ENCODE assay signal across 8 mouse cellular contexts in the genomic region with DNA sequence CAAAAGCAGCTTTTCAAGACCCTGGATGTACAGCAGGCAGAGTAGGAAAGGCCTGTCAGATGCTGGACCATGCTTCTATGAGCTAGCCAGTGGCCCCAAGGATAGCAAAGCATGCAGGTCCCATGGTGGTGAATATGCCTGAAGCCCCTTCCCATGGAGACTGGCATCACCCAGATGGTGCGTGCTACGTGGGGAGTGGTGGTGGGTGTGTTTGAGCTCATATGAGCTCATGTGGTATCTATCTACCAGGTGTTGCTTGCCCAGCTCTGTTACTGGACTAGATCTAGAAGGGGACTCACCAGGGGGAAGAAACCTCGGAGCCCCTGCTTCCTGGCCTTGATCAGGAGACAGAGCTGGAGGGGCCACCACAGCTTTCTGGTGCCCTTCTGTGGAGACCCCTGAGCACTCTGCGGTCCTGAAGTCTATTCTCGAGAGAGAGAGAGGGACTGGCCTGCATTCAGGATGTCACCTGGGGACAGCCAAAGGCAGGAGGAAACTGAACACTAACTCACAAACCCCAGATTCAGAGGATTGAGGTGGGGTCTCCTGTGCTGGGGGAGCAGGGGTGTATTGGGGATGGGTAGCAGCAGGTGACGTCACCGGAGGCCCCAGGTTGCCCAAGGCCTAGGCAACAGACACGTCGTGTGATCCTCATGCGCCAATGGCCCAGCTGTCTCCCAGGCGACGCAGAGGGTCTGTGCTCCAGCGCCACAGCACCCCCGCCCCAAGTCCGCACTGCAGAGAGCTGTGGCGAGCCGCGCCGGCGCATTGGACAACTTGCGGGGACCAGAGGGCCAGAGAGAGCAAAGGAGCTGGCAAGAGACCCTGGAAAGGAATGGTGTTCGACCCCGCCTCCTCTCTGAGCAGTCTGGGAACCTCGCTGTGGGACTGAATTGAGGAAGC. TPM values are rescaled to one million over a fixed set of nuclear protein-coding genes. Genes with fewer than 3 reads are reported as not detected.
DNase-seq lines count a peak whose midpoint lies in the region; ATAC-seq and TF ChIP-seq lines count a peak whose summit lies in the region.

No protein-coding gene starts in this region.

- WGBS in heart, embryonic 13.5 days, result 31% methylated on average over 24 of the region's 24 CpGs
- 30% methylated on average over 24 of the region's 24 CpGs for WGBS in forebrain, embryonic 15.5 days
- WGBS in olfactory bulb, adult 2 months, result 24% methylated on average over 24 of the region's 24 CpGs

- peak overlapping the region; percentile 59 for H3K4me2 ChIP-seq in heart, embryonic 13.5 days
- peak overlapping the region; percentile 57 for H3K4me2 ChIP-seq in forebrain, embryonic 15.5 days (replicated peaks)

- no peak overlapping the region for H3K9ac ChIP-seq in heart, embryonic 13.5 days
- H3K9ac ChIP-seq in forebrain, embryonic 15.5 days (replicated peaks), result peak overlapping the region; percentile 49

- no peak for TF ChIP-seq POLR2A in olfactory bulb, adult 2 months (IDR thresholded peaks at IDR 0.05; ENCODE audit: insufficient read depth, low read depth, low read length)

- peaks cover 20% of the 10 kb centered on the region for H3K27me3 ChIP-seq in heart, embryonic 13.5 days (replicated peaks)
- H3K27me3 ChIP-seq in forebrain, embryonic 15.5 days, result no peaks in the 10 kb centered on the region

- no peaks in the 10 kb centered on the region for H3K9me3 ChIP-seq in heart, embryonic 13.5 days
- H3K9me3 ChIP-seq in forebrain, embryonic 15.5 days, result no peaks in the 10 kb centered on the region

- intact Hi-C loops in left cerebral cortex, postnatal 14 days (cut with DNase I), result loop anchor here (10.0 kb wide), 1 partner anchor 161 kb away; a partner anchor contains a TSS

- no peaks in the 10 kb centered on the region for H3K36me3 ChIP-seq in heart, embryonic 13.5 days
- no peaks in the 10 kb centered on the region for H3K36me3 ChIP-seq in forebrain, embryonic 15.5 days

- no peak overlapping the region for H3K27ac ChIP-seq in heart, embryonic 13.5 days (replicated peaks)
- H3K27ac ChIP-seq in forebrain, embryonic 15.5 days (replicated peaks), result no peak overlapping the region
- H3K27ac ChIP-seq in olfactory bulb, adult 2 months (ENCODE audit: insufficient read depth, low read depth, low read length), result no peak overlapping the region

- TF ChIP-seq CTCF in olfactory bulb, adult 2 months (IDR thresholded peaks at IDR 0.05; ENCODE audit: insufficient read depth, low read depth, low read length), result no peak

- H3K4me3 ChIP-seq in heart, embryonic 13.5 days, result peak overlapping the region; percentile 24
- peak overlapping the region; percentile 41 for H3K4me3 ChIP-seq in forebrain, embryonic 15.5 days
- H3K4me3 ChIP-seq in olfactory bulb, adult 2 months (ENCODE audit: insufficient read depth, low read depth, low read length), result peak overlapping the region; percentile 52

- H3K4me1 ChIP-seq in heart, embryonic 13.5 days, result no peaks in the 10 kb centered on the region
- no peaks in the 10 kb centered on the region; the same call in 1 of the 2 replicates for H3K4me1 ChIP-seq in forebrain, embryonic 15.5 days
- H3K4me1 ChIP-seq in olfactory bulb, adult 2 months (ENCODE audit: control insufficient read depth, insufficient read depth, low read length), result peaks cover 10% of the 10 kb centered on the region

- DNase-seq in heart, adult 8-10 months (ENCODE audit: low spot score), result no peak
- DNase-seq in cerebellum, adult 18-20 months, result peak; percentile 19 to 44
- DNase-seq in left cerebral cortex, postnatal 14 days (ENCODE audit: low spot score in 2 of 2), result peak; percentile 33 to 45
- DNase-seq in adipocyte (ENCODE audit: low spot score), result no peak
- no peak for DNase-seq in natural killer cell, adult 2 months (ENCODE audit: low spot score in 2 of 2)

- no peak for ATAC-seq in heart, embryonic 13.5 days (ENCODE audit: extremely low read depth, insufficient number of reproducible peaks, low FRiP score, low TSS enrichment)
- ATAC-seq in forebrain, embryonic 15.5 days (replicated peaks), result peak; percentile 92

RNA-seq across cellular contexts. Expression of a gene that starts 0.8 kb away (rescaled TPM):
- not detected in 2 replicates for polyA plus RNA-seq in heart, embryonic 13.5 days (2015; fragmentation: Nextera tagmentation; extraction: Ambion mirVana)
- total RNA-seq in heart, adult 8-10 months (2022), result not detected
- polyA plus RNA-seq in forebrain, embryonic 15.5 days (2015; fragmentation: Nextera tagmentation; extraction: Ambion mirVana), result 2.1 and 2.4 TPM in 2 replicates
- 10 to 100 TPM; 18.1 to 19.6 TPM for total RNA-seq in left cerebral cortex, postnatal 14 days (2021)
- not detected in 2 replicates for polyA plus RNA-seq in olfactory bulb, adult 2 months (2012; ENCODE audit: insufficient read depth, insufficient read length, low replicate concordance, missing spikeins)

RNA-seq across cellular contexts. Expression of a gene that starts 18.5 kb away (rescaled TPM):
- 0.44 and 0.78 TPM in 2 replicates for polyA plus RNA-seq in heart, embryonic 13.5 days (2015; fragmentation: Nextera tagmentation; extraction: Ambion mirVana)
- 1 to 10 TPM in 2 of 4 experiments, under 1 TPM in 2; 0.27 to 2.9 (median 1.7) TPM for total RNA-seq in heart, adult 8-10 months (2022)
- polyA plus RNA-seq in forebrain, embryonic 15.5 days (2015; fragmentation: Nextera tagmentation; extraction: Ambion mirVana), result 0.23 and 1.1 TPM in 2 replicates
- total RNA-seq in left cerebral cortex, postnatal 14 days (2021), result 1 to 10 TPM in 1 of 2 experiments, under 1 TPM in 1; 0.80 to 1.2 TPM
- not detected in 2 replicates for polyA plus RNA-seq in olfactory bulb, adult 2 months (2012; ENCODE audit: insufficient read depth, insufficient read length, low replicate concordance, missing spikeins)

RNA-seq across cellular contexts. Expression of a gene that starts 26.9 kb away (rescaled TPM):
- polyA plus RNA-seq in heart, embryonic 13.5 days (2015; fragmentation: Nextera tagmentation; extraction: Ambion mirVana), result 0.16 TPM in 1 of 2 replicates, not detected in the other
- not detected for total RNA-seq in heart, adult 8-10 months (2022)
- not detected in 2 replicates for polyA plus RNA-seq in forebrain, embryonic 15.5 days (2015; fragmentation: Nextera tagmentation; extraction: Ambion mirVana)
- under 1 TPM; 0.44 to 0.51 TPM for total RNA-seq in left cerebral cortex, postnatal 14 days (2021)
- not detected in 2 replicates for polyA plus RNA-seq in olfactory bulb, adult 2 months (2012; ENCODE audit: insufficient read depth, insufficient read length, low replicate concordance, missing spikeins)

RNA-seq across cellular contexts. Expression of a gene that starts 33.1 kb away (rescaled TPM):
- polyA plus RNA-seq in heart, embryonic 13.5 days (2015; fragmentation: Nextera tagmentation; extraction: Ambion mirVana), result 1.2 and 1.4 TPM in 2 replicates
- 1 to 10 TPM in 1 of 4 experiments, under 1 TPM in 2, not detected in 1; 0.25 to 2.1 (median 0.86) TPM for total RNA-seq in heart, adult 8-10 months (2022)
- polyA plus RNA-seq in forebrain, embryonic 15.5 days (2015; fragmentation: Nextera tagmentation; extraction: Ambion mirVana), result 2.2 and 2.7 TPM in 2 replicates
- 1 to 10 TPM in 1 of 2 experiments, not detected in 1; 1.1 TPM for total RNA-seq in left cerebral cortex, postnatal 14 days (2021)
- not detected in 2 replicates for polyA plus RNA-seq in olfactory bulb, adult 2 months (2012; ENCODE audit: insufficient read depth, insufficient read length, low replicate concordance, missing spikeins)

RNA-seq across cellular contexts. Expression of a gene that starts 53.1 kb away (rescaled TPM):
- polyA plus RNA-seq in heart, embryonic 13.5 days (2015; fragmentation: Nextera tagmentation; extraction: Ambion mirVana), result not detected in 2 replicates
- not detected for total RNA-seq in heart, adult 8-10 months (2022)
- 0.59 and 0.92 TPM in 2 replicates for polyA plus RNA-seq in forebrain, embryonic 15.5 days (2015; fragmentation: Nextera tagmentation; extraction: Ambion mirVana)
- 1 to 10 TPM; 1.8 to 1.9 TPM for total RNA-seq in left cerebral cortex, postnatal 14 days (2021)
- not detected in 2 replicates for polyA plus RNA-seq in olfactory bulb, adult 2 months (2012; ENCODE audit: insufficient read depth, insufficient read length, low replicate concordance, missing spikeins)

Comparison
In these comparisons a context has a peak if more than half of its experiments do, and no peak if none do; other contexts are left out.
1. DNase-seq: peak in cerebellum, adult 18-20 months (2 of 2) and left cerebral cortex, postnatal 14 days (2 of 2); none in heart, adult 8-10 months (single experiment), adipocyte (single experiment) and natural killer cell, adult 2 months (0 of 2).
2. Peak in every context shown above with its lines, with median percentiles within 50 percentile points of each other: H3K4me3 ChIP-seq.